Mouse (Mus musculus): Measurements from ENCODE around the gene Gusb. TPM values are rescaled to one million over a fixed set of nuclear protein-coding genes. Genes with fewer than 3 reads are reported as not detected.

Gene Gusb
- polyA plus RNA-seq, 1 experiment from 2014 or later: 83.0 TPM

DNA sequence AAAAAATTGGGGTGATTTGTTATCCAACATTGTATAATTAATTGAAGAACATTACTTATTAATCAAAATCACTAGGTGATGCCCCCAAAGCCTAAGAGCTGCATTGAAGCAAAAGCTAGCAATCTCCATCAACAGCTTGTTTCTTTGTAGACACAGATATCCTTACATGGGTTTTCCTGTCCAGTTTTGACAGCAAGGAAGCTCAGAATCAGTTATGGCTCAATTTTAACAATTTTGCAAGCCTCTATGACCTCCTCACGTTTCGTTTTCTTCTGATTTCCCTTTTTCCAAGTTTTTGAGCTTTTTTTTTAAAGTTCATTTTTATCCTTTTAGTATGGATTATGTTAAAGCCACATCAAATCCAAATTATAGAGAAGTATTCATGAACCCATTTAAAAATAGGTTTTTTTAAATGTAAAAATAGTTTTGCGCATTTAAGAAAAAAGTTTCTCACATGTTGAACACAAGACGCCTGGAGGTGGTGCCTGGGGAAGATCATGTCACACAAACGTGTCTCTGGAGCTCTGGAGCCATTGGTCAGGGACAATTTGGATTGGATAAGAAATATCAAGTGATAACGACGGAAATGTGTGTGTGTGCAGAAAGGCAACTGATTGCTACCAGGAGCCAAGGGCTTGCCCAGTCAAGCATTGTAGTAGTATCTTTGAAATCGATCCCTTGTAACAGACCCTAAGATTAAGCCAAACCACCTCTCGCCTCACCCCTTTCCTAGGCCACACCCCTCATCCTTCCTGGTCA lies 61.9 kb downstream of the Gusb start:
- no peaks in the 10 kb centered on the region for H3K4me1 ChIP-seq (ENCODE audit: insufficient read depth)
- ATAC-seq (ENCODE audit: insufficient read depth) (peak; percentile 53), DNase-seq (peak; percentile 27)
- no peaks in the 10 kb centered on the region for H3K27me3 ChIP-seq (ENCODE audit: insufficient read depth, low read length)
- no peaks in the 10 kb centered on the region for H3K9me3 ChIP-seq (ENCODE audit: low read depth, low read length)
- 5% methylated on average over 9 of the region's 9 CpGs for WGBS
- TF ChIP-seq CTCF (IDR thresholded peaks at IDR 0.05; ENCODE audit: low read depth): no peak
- peak overlapping the region; percentile 89 for H3K4me3 ChIP-seq (ENCODE audit: low read depth, low read length)
- peak overlapping the region; percentile 59 for H3K4me2 ChIP-seq
- 0 out of 2 replicates have a peak overlapping the region, but pooled peaks have one; percentile 46 for H3K27ac ChIP-seq (ENCODE audit: low read depth)
- peak overlapping the region; percentile 32; the same call in 1 of the 2 replicates for H3K9ac ChIP-seq
- 0 out of 2 replicates have a peak, but pooled peaks cover 4% of the 10 kb centered on the region for H3K36me3 ChIP-seq (ENCODE audit: insufficient read depth)

DNA sequence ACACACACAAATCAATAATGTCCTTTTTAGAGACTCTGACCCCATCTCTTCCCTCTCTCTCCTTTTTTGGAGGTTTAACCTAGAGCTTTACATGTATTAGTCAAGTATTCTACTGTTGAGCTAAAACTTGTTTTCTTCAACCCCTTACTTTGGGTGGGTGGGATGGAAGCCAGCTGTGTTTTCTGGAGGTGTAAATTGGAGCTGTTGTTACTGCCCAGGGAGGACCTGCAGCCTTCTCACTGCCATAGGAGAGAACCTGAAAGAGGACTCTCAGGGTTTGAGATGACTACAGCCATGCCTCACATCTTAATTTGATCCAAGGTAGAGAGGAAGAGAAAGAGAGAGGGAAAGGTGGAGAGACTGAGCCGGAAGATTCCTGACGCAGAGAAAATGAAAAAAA lies 62.6 kb downstream of the Gusb start:
- Histone ChIP-seq H3K9ac (no peak overlapping the region), H3K4me1 (ENCODE audit: insufficient read depth) (no peaks in the 10 kb centered on the region), H3K27me3 (ENCODE audit: insufficient read depth, low read length) (no peaks in the 10 kb centered on the region), H3K4me2 (0 out of 2 replicates have a peak overlapping the region, but pooled peaks have one; percentile 11), H3K36me3 (ENCODE audit: insufficient read depth) (0 out of 2 replicates have a peak, but pooled peaks cover 3% of the 10 kb centered on the region), H3K4me3 (ENCODE audit: low read depth, low read length) (no peak overlapping the region), H3K9me3 (ENCODE audit: low read depth, low read length) (no peaks in the 10 kb centered on the region), H3K27ac (ENCODE audit: low read depth) (no peak overlapping the region)
- ATAC-seq (ENCODE audit: insufficient read depth) (no peak), DNase-seq (no peak)
- TF ChIP-seq CTCF (IDR thresholded peaks at IDR 0.05; ENCODE audit: low read depth): no peak
- WGBS: 33% methylated on average over 2 of the region's 2 CpGs

Other genes starting within 250 kb of the Gusb start
- 31.4 and 33.6 TPM in 2 replicates for gene Psph, start 215.6 kb downstream of the Gusb start, polyA plus RNA-seq (2014; fragmentation: Nextera tagmentation; extraction: Ambion mirVana)
- 43.1 and 46.4 TPM in 2 replicates for gene Sumf2, start 156.1 kb downstream of the Gusb start, polyA plus RNA-seq (2014; fragmentation: Nextera tagmentation; extraction: Ambion mirVana)
- 859 and 893 TPM in 2 replicates for gene Chchd2, start 115.6 kb downstream of the Gusb start, polyA plus RNA-seq (2014; fragmentation: Nextera tagmentation; extraction: Ambion mirVana)
- gene Zbed5, start 107.3 kb downstream of the Gusb start, polyA plus RNA-seq (2014; fragmentation: Nextera tagmentation; extraction: Ambion mirVana): 5.7 and 6.9 TPM in 2 replicates
- 0.11 and 0.18 TPM in 2 replicates for gene Phkg1, start 104.5 kb downstream of the Gusb start, polyA plus RNA-seq (2014; fragmentation: Nextera tagmentation; extraction: Ambion mirVana)
- gene Nupr1l, start 94.5 kb downstream of the Gusb start, polyA plus RNA-seq (2014; fragmentation: Nextera tagmentation; extraction: Ambion mirVana): 1.5 and 2.6 TPM in 2 replicates
- 22.7 and 23.4 TPM in 2 replicates for gene Vkorc1l1, start 61.1 kb downstream of the Gusb start, polyA plus RNA-seq (2014; fragmentation: Nextera tagmentation; extraction: Ambion mirVana)
- gene Asl, start 26.2 kb upstream of the Gusb start, polyA plus RNA-seq (2014; fragmentation: Nextera tagmentation; extraction: Ambion mirVana): 23.1 and 24.3 TPM in 2 replicates
- gene Crcp, start 26.2 kb upstream of the Gusb start, polyA plus RNA-seq (2014; fragmentation: Nextera tagmentation; extraction: Ambion mirVana): 27.5 and 28.3 TPM in 2 replicates
- 76.1 and 77.3 TPM in 2 replicates for gene Tpst1, start 70.3 kb upstream of the Gusb start, polyA plus RNA-seq (2014; fragmentation: Nextera tagmentation; extraction: Ambion mirVana)
- gene Kctd7, start 141.8 kb upstream of the Gusb start, polyA plus RNA-seq (2014; fragmentation: Nextera tagmentation; extraction: Ambion mirVana): 6.1 and 7.4 TPM in 2 replicates
- 23.9 and 25.1 TPM in 2 replicates for gene Rabgef1, start 168.7 kb upstream of the Gusb start, polyA plus RNA-seq (2014; fragmentation: Nextera tagmentation; extraction: Ambion mirVana)
- gene Tmem248, start 214.0 kb upstream of the Gusb start, polyA plus RNA-seq (2014; fragmentation: Nextera tagmentation; extraction: Ambion mirVana): 42.4 and 46.6 TPM in 2 replicates

Data from lung, embryonic 14.5 days (tissue).